Mouse (Mus musculus) R1 (cell line): ENCODE measurements around the gene Lpgat1.
A peak's percentile ranks its signal among the peaks of the same experiment; 100 is the strongest.

Source experiments
- DNase-seq: peaks from one replicate; pipeline ENCODE4 v3.0.0-alpha.2; 2018; ENCODE audit warnings: low read depth, low spot score

Lpgat1 gene

DNA sequence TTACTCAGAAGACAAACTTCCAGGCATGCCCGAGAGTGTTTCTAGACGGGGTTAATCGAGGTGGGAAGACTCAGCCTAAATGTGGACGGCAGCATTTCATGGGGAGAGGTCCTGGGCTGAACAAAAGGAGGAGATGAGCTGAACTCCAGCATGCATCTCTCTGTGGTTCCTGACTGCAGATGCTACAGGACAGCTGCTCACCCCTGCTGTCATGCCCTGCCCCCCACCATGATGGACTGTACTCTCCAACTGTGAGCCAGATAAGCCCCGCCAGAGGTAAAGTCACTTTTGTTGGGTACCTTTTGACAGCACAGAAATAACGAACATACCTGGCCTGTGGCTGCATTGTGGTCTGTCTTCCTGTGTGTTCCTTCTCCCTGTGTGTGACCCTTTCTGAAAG lies 88.2 kb downstream of the Lpgat1 start:
- no peak for DNase-seq

DNA sequence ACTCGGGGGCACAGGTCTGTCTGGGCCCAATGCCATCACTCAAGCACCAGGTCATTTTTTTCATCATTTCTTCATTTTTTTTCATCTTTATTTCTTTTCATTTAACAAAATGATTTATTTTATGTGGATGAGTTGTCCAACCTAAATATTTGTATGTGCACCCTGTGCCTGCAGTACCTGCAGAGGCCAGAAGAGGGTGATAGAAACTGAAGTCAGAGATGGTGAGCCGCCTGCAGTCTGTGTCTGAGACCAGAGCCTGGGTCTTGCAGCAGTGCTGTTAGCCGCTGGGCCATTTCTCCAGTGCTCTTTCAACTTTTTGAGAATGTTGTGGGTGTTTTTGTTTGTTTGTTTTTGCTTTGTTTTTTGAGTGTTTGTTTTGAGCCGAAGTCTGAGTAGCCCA lies 89.1 kb downstream of the Lpgat1 start:
- DNase-seq, result peak; percentile 76

DNA sequence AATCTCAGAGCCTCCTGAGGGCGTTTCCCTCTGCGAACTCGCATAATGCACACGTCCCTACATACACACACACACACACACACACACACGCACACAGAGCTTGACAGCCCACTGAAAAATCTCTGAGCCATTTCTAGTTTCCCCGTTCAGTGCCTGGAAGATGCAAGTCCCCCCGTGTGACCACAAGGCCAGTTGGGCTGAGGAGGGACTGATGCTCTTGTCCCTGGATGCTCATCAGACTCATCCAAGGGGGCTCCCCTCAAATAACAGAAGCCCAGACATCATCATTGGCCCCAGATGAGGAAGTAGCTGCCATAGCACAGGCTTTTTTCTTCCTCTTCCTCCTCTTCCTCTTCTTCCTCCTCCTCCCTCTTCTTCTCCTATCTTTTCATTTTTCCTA lies 90.3 kb downstream of the Lpgat1 start:
- no peak for DNase-seq

DNA sequence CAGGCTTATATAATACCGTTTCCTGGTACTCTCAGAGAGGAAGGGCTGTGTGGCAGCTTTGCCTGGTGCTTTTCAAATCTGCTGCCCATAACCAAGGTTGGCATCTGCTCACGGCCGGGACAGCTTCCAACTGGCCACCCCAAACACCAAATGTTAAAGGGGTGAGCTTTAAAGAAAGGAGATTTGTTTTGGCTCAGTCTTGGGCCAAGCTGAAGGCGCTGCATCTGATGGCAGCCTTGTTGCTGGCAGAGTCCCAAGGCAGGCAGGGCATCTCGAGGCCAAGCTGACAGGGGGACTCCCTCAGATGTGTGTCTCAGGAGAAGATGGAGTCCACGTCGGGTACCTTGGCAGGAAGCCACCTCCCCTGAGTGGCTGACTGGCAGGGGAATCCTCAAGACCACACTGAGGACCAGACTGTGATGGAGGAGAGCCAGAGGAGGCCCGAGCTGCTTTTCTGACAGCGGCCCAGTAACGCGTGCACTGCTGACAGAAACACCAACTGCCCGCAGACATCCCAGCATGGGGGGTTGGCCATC lies 91.1 kb downstream of the Lpgat1 start:
- no peak for DNase-seq

DNA sequence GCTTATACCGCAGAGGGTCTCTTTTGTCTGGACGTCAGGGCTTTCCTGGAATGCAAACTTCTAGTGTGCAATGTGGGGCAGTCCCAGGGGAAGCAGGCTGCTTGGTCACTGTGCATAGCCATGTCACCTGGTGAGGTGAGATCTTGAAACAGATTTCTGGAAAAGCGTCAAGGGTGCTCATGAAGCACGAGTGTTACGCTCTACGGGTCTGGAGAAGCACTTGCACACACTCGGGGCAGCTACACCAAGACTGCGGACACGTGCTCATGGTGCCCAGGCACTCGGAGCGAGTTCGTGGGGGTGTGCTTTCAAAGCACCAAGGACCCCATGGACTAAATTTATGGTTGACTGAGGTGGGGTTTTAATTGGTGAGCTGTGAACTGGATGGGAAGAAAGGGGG lies 94.1 kb downstream of the Lpgat1 start:
- DNase-seq, result no peak

DNA sequence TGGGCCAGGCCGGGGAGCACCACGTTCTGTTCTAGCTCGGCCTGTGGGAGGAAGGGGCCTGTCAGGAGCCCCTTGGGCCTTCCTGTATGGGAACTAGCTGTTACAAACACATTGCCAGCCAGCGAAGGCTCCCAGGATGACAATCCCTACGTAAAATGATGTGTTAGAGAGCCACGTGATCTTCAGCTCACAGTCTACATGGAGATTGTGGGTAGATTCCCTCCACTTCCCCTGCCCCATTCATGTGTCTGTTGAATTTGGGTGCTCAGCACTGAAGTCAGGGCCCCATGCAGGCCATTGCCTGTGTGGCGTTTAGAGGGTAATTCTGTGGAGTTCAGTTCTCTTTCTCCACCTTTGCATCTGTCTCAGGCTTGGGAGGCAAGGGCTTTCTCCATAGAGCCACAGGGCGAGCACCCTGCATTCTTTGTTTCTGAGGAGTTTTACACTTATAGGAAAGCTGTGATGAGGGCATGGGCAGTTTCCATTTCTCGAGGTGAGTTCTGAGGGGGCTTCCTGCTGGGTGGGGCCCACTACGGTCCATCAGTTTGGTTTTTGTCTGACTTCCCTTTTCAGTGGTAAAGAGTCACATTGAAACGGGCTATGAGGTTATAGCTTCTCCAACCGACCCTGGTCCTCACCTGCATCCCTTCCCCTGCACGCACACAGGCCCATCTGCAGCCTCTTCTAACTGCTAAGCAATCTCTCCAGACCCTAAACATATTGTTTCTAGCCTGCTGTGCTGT lies 95.5 kb downstream of the Lpgat1 start:
- no peak for DNase-seq

DNA sequence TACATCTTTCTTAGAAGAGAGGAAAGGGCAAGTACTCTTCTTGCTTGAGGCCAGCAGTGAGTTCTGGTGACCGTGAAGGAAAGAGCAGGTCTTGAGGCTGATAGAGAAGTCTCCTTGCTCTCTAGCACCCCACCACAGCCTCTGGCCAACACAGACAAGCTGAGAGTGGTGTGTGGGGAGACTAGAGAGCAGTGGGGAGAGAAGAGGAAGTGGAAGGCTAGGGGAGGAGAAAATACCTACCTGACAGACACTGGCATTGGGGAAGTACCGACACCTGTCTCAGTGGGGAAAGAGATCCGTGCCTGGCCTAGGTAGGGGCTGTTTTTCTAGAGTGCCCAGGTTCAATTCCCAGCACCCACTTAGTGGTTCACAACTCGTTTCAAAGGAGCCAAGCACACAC lies 96.6 kb downstream of the Lpgat1 start:
- DNase-seq, result no peak

DNA sequence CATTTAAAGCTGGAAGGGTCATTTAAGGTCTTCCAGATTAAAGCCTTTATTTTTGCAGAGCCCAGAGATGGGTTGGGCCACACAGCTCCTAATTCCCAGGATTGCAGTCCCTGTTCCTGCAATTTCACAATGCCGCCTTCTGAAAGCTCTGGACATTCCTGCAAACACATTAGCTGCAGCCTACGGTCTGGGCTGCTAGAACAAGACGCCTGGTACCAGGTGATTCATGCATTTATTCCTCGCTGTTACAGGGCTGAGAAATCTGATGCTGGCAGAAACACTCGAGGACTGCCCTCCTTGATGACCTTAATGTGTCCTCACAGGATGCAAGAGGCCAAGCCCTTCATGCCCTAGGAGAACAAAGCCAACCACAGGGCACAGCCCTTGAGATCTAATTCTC lies 97.3 kb downstream of the Lpgat1 start:
- no peak for DNase-seq

DNA sequence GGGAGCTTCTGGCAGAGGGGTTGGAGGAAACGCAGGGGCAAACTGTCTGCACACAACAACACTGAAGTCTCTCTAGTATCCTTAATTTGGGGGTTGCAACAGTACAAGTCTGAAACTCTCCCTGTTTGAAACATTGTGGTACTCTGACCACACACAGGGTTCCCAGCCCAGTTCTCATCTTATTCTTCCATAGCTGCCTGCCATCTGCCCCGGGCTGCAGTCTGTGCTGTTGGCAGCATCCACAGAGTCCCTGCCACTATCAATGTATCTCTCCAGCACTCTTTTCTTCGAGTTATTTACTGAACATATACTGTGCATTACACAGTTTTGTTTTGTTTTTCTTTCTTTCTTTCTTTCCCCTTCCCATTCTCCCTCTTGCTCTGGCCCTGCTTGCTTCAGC lies 99.0 kb downstream of the Lpgat1 start:
- DNase-seq, result no peak

DNA sequence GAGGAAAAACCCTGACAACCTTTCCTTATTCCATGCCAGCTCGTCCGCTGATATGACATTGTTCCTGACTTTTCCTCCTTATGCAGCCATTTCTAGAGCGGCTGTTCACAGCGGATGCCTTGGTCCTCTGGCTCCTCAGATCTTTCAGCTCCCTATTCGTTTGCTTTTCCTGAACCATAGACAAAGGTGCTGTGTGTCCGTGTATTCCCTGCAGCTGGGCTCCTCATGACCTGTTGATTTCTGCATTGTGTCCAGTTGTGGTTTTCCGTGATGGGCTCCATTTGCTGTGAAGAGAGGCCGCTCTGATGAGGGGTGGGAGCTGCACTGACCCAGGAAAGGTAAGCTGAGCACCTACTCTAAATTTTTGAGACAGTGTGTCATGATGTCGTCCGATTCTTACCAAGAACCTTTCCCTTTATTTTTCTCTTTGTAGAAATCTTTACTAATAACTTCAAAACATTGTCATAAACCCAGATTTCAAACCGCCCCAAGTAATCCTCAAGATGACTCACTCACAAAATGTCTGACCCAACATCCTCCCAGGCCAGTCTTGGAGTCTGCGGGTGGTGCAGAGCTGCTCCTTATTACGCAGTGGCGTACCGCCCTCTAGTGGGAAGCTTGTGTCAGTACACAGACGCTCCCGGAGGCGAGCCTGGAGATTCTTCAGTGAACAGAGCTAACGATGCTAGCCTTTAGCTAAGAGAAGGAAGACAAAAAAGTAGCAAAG lies 99.9 kb downstream of the Lpgat1 start:
- peak; percentile 92 for DNase-seq

DNA sequence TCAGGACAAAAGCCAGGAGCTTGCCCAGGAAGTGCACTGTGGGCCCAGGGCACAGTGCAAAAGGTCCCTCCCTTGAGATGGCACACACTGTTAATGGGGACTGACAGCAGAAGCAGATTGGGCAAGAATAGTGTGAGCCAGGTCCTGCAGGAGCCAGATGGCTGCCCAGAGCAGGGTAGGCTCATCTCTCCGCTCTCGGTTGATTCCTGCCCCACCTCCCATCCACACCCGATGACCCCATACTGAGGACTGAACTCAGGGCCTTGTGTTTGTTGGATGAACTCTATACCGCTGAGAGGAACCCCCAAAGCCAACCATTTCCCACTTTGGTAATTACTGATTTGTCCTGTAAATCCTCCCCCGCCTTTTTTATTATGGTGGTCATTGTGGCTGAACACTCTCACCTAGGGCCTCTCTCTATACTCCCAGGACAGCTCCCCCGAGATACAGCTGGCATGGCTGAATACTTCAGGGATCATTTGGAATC lies 100.6 kb downstream of the Lpgat1 start:
- no peak for DNase-seq

DNA sequence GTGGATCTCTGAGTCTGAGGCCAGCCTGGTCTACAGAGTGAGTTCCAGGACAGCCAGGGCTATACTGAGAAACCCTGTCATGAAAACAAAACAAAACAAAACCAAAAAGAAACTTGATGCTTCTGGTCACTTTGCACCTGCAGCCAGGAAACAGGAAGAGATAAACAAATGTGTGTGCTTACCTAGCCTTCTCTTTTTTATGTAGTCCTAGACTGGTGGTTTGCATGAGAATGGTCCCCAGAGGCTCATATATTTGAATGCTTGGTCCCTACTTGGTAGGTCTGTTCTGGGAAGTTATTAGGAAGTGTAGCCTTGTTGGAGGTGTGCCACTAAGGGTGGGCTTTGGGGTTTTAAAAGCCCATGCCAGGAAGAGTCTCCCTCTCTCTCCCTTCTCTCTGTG lies 101.4 kb downstream of the Lpgat1 start:
- DNase-seq, result peak; percentile 30

DNA sequence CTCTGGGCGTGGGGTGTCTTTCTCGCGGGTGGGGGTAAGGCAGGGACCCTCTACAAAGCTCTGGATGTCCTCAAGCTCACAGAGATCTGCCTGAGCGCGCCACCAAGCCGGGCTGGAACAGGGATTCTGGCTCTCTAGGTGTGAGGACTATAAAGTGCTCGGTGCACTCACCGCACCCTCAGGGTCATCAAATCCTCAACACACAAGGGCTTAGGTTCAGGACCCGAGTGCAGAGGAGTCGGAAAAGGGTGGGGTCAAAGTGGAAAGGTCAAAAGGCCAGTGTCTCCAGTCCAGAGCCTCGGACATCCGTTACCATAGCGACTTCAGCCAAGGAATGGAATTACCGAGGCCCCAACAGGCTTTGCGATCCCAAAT lies 103.3 kb downstream of the Lpgat1 start:
- no peak for DNase-seq

DNA sequence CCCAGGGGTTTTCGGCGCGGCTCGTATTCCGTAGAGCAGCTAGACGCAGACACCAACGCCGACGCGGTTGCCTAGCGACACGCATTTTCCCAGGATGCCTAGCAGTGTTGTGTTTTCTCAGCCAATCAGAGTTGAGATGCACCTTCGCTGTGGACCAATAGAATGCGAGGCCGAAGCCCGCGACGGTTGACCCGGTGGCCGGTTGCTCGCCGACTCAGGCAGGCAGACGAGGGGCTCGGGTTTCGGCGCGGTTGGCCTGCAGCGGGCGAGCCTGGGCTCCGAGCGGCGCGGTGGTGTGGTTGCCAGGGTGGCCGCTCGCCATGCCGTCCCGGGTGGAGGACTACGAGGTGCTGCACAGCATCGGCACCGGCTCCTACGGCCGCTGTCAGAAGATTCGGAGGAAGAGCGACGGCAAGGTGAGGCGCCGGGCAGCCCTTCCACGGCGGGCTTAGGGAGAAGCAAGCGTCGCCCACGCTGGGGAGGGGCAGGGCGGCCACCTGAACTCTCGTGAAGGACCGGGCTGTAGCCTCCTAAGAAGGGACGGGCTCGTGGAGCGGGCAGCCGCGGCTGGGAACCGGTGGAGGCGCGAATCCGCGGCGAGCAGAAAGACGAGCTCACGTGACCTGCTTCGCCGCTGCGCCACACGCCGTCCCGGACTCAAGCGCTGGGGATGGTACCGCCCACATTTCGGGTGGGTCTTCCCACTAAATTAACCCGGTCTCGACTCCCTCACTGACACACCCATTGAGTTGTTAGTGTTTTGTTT lies 103.9 kb downstream of the Lpgat1 start, which contains the start of gene Nek2:
Nek2 (plus strand) TSS at position 119 of the 766 bp plus-strand sequence.
- peak; percentile 100 for DNase-seq

DNA sequence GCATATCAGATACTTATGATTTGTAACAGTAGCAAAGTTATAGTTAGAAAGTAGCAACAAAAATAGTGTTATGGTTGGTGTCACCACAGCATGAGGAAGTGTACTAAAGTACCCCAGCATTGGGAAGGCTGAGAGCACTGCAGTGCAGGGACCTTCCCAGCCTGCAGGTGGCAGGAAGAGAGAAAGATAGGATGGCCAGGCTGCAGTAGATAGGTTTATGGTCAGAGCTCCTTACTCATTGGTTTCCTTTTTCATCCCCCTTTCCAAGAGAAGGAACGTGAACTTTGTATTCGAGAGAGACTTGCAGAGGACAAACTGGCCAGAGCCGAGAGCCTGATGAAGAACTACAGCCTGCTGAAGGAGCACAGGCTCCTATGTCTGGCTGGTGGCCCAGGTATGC lies 111.5 kb downstream of the Lpgat1 start:
- no peak for DNase-seq

DNA sequence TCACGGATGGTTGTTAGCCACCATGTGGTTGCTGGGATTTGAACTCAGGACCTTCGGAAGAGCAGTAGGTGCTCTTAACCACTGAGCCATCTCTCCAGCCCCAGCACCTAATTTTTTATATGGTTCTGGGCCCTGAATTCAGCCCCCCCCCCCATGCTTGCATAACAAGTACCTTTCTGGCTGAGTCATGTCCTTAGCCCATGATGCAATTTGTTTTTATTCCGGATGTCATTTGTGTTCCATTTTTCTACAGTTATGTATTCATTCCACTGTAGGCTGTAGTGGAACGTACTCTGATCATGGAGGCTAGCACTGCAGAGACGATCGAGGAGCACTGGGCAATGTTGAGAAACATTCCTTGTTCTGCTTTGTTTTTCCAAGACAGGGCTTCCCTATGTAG lies 115.8 kb downstream of the Lpgat1 start:
- DNase-seq, result no peak
